Mouse (Mus musculus) forebrain, embryonic 13.5 days (tissue): ENCODE results near the gene Uvssa. TPM values are rescaled to one million over a fixed set of nuclear protein-coding genes. Genes with fewer than 3 reads are reported as not detected.

Experiments used
- ATAC-seq: fragments of 200-750 bp; cut with Nextera tagmentation; 2 replicates; pipeline ENCODE4 v1.8.0; 2017
- H3K27ac ChIP-seq: fragments of 300-500 bp; sonication (generic); 2 replicates; pipeline ENCODE4 v1.5.1; 2015; ENCODE audit warnings: inconsistent platforms, mild to moderate bottlenecking, moderate library complexity
- H3K27me3 ChIP-seq: fragments of 300-500 bp; sonication (generic); 2 replicates; pipeline ENCODE4 v1.6.1; 2015; ENCODE audit warnings: mild to moderate bottlenecking, inconsistent platforms
- H3K36me3 ChIP-seq: fragments of 300-500 bp; sonication (generic); 2 replicates; pipeline ENCODE4 v1.6.1; 2015; ENCODE audit warnings: mild to moderate bottlenecking, inconsistent platforms; ENCODE audit not compliant: poor library complexity, severe bottlenecking
- H3K4me1 ChIP-seq: fragments of 300-500 bp; sonication (generic); 2 replicates; pipeline ENCODE4 v1.6.1; 2015; ENCODE audit warnings: inconsistent platforms
- H3K4me2 ChIP-seq: fragments of 300-500 bp; sonication (generic); 2 replicates; pipeline ENCODE4 v1.6.1; 2015; ENCODE audit warnings: inconsistent platforms, mild to moderate bottlenecking, moderate library complexity
- H3K4me3 ChIP-seq: fragments of 300-500 bp; sonication (generic); 2 replicates; pipeline ENCODE4 v1.5.1; 2015; ENCODE audit warnings: mild to moderate bottlenecking, inconsistent platforms
- H3K9ac ChIP-seq: fragments of 300-500 bp; sonication (generic); 2 replicates; pipeline ENCODE4 v1.6.1; 2015; ENCODE audit warnings: mild to moderate bottlenecking, inconsistent platforms
- H3K9me3 ChIP-seq: fragments of 300-500 bp; sonication (generic); replicated peaks from 2 replicates; pipeline ENCODE4 v1.6.1; 2016; ENCODE audit warnings: inconsistent platforms
- WGBS: fragments of 180-500 bp; shearing (Covaris S2); methylation state at CpG from one replicate; pipeline ENCODE4 v1.1.7; 2015; 5-methylcytosine and 5-hydroxymethylcytosine counted together
- polyA plus RNA-seq: library from polyadenylated mRNA; unstranded; fragments of >200 nt; fragmentation: Nextera tagmentation; extraction: Ambion mirVana; gene quantifications from 2 replicates; pipeline ENCODE4 v1.2.1, GENCODE M21; 2015

The Uvssa gene
- polyA plus RNA-seq, 1 experiment from 2014 or later = 8.0 TPM

- H3K4me3 ChIP-seq = no peak overlapping the region
- WGBS = under 1% methylated on average over 39 of the region's 39 CpGs
- H3K4me1 ChIP-seq = peaks cover 30% of the 10 kb centered on the region
- H3K27me3 ChIP-seq = peaks cover 100% of the 10 kb centered on the region
- no peak overlapping the region for H3K27ac ChIP-seq
- no peak overlapping the region for H3K4me2 ChIP-seq
- ATAC-seq = no peak
- no peaks in the 10 kb centered on the region for H3K9me3 ChIP-seq
- no peaks in the 10 kb centered on the region for H3K36me3 ChIP-seq
- no peak overlapping the region for H3K9ac ChIP-seq
These were observed 53.9 kb downstream of the Uvssa start for GRCm38 (mm10) chr5:33432057-33432935.

- Histone ChIP-seq H3K4me2 (peak within 1 kb of the TSS; percentile 44), H3K27ac (no peak within 1 kb of the TSS), H3K27me3 (peaks cover 100% of the 10 kb centered on the region), H3K9ac (no peak within 1 kb of the TSS), H3K4me1 (peaks cover 30% of the 10 kb centered on the region), H3K9me3 (no peaks in the 10 kb centered on the region), H3K36me3 (no peaks in the 10 kb centered on the region), H3K4me3 (peak within 1 kb of the TSS; percentile 28)
- ATAC-seq = no peak
- 1% methylated on average over 56 of the region's 90 CpGs for WGBS
These were observed 55.1 kb downstream of the Uvssa start, which contains the start of gene Nkx1-1 for GRCm38 (mm10) chr5:33433201-33434138. Gene Nkx1-1, minus strand, starts transcription at chr5:33433976.

- H3K9me3 ChIP-seq = no peaks in the 10 kb centered on the region
- WGBS = under 1% methylated on average over 49 of the region's 60 CpGs
- H3K27ac ChIP-seq = no peak overlapping the region
- H3K27me3 ChIP-seq = peaks cover 100% of the 10 kb centered on the region
- no peaks in the 10 kb centered on the region for H3K36me3 ChIP-seq
- ATAC-seq = peak; percentile 44; the same call in 1 of the 2 replicates
- H3K4me3 ChIP-seq = peak overlapping the region; percentile 28
- peak overlapping the region; percentile 44 for H3K4me2 ChIP-seq
- H3K4me1 ChIP-seq = peaks cover 30% of the 10 kb centered on the region
- H3K9ac ChIP-seq = no peak overlapping the region
These were observed 55.9 kb downstream of the Uvssa start for GRCm38 (mm10) chr5:33434141-33434780.

- no peak for ATAC-seq
- WGBS = under 1% methylated on average over 26 of the region's 26 CpGs
- H3K27me3 ChIP-seq = peaks cover 100% of the 10 kb centered on the region
These were observed 56.8 kb downstream of the Uvssa start for GRCm38 (mm10) chr5:33435151-33435550.

GRCm38 (mm10) chr5:33435941-33436340 lies 57.6 kb downstream of the Uvssa start:
- Histone ChIP-seq H3K27ac (no peak overlapping the region), H3K27me3 (peaks cover 100% of the 10 kb centered on the region), H3K9ac (no peak overlapping the region), H3K4me3 (no peak overlapping the region), H3K36me3 (no peaks in the 10 kb centered on the region), H3K9me3 (no peaks in the 10 kb centered on the region), H3K4me1 (peaks cover 27% of the 10 kb centered on the region), H3K4me2 (no peak overlapping the region)
- WGBS = 0% methylated on average over 4 of the region's 4 CpGs
- ATAC-seq = no peak

More at GRCm38 (mm10) chr5:33435151-33435550, 56.8 kb downstream of the Uvssa start:
- Histone ChIP-seq H3K36me3 (no peaks in the 10 kb centered on the region), H3K4me1 (peaks cover 30% of the 10 kb centered on the region), H3K9ac (no peak overlapping the region), H3K27ac (no peak overlapping the region), H3K4me3 (no peak overlapping the region), H3K9me3 (no peaks in the 10 kb centered on the region), H3K4me2 (no peak overlapping the region)

- H3K9ac ChIP-seq = no peak overlapping the region
- H3K27me3 ChIP-seq = peaks cover 100% of the 10 kb centered on the region
- 3% methylated on average over 23 of the region's 23 CpGs for WGBS
- H3K4me2 ChIP-seq = no peak overlapping the region
- H3K4me1 ChIP-seq = peaks cover 22% of the 10 kb centered on the region
- H3K4me3 ChIP-seq = no peak overlapping the region
- ATAC-seq = no peak
- no peak overlapping the region for H3K27ac ChIP-seq
- no peaks in the 10 kb centered on the region for H3K9me3 ChIP-seq
- H3K36me3 ChIP-seq = no peaks in the 10 kb centered on the region
These were observed 59.9 kb downstream of the Uvssa start for GRCm38 (mm10) chr5:33438214-33438613.

GRCm38 (mm10) chr5:33442927-33443710 lies 64.8 kb downstream of the Uvssa start:
- WGBS = 4% methylated on average over 56 of the region's 56 CpGs
- peak overlapping the region; percentile 66 for H3K4me2 ChIP-seq
- peak overlapping the region; percentile 38 for H3K4me3 ChIP-seq
- peak; percentile 41 for ATAC-seq
- peaks cover 5% of the 10 kb centered on the region for H3K4me1 ChIP-seq
- H3K36me3 ChIP-seq = no peaks in the 10 kb centered on the region
- H3K27me3 ChIP-seq = peaks cover 88% of the 10 kb centered on the region
- peak overlapping the region; percentile 46; the same call in 1 of the 2 replicates for H3K9ac ChIP-seq
- H3K9me3 ChIP-seq = no peaks in the 10 kb centered on the region
- H3K27ac ChIP-seq = no peak overlapping the region

- H3K36me3 ChIP-seq = no peaks in the 10 kb centered on the region
- no peak for ATAC-seq
- no peak overlapping the region for H3K4me2 ChIP-seq
- no peak overlapping the region for H3K4me3 ChIP-seq
- WGBS = 44% methylated on average over 9 of the region's 9 CpGs
- no peaks in the 10 kb centered on the region for H3K9me3 ChIP-seq
- no peak overlapping the region for H3K9ac ChIP-seq
- no peak overlapping the region for H3K27ac ChIP-seq
- peaks cover 5% of the 10 kb centered on the region for H3K4me1 ChIP-seq
- peaks cover 82% of the 10 kb centered on the region for H3K27me3 ChIP-seq
These were observed 65.4 kb downstream of the Uvssa start for GRCm38 (mm10) chr5:33443794-33444193.

- 67% methylated on average over 8 of the region's 8 CpGs for WGBS
- Histone ChIP-seq H3K4me3 (no peak overlapping the region), H3K4me1 (peaks cover 14% of the 10 kb centered on the region), H3K36me3 (no peaks in the 10 kb centered on the region), H3K27me3 (peaks cover 64% of the 10 kb centered on the region), H3K27ac (no peak overlapping the region), H3K9ac (no peak overlapping the region), H3K9me3 (no peaks in the 10 kb centered on the region), H3K4me2 (no peak overlapping the region)
- no peak for ATAC-seq
These were observed 77.4 kb downstream of the Uvssa start for GRCm38 (mm10) chr5:33455737-33456136.

GRCm38 (mm10) chr5:33458132-33458622 lies 79.8 kb downstream of the Uvssa start:
- 36% methylated on average over 3 of the region's 3 CpGs for WGBS
- H3K27ac ChIP-seq = no peak overlapping the region

GRCm38 (mm10) chr5:33459111-33459510 lies 80.8 kb downstream of the Uvssa start:
- H3K9ac ChIP-seq = no peak overlapping the region
- no peaks in the 10 kb centered on the region for H3K9me3 ChIP-seq
- peaks cover 14% of the 10 kb centered on the region for H3K4me1 ChIP-seq
- no peak overlapping the region for H3K4me2 ChIP-seq
- 71% methylated on average over 2 of the region's 2 CpGs for WGBS
- no peaks in the 10 kb centered on the region for H3K36me3 ChIP-seq
- H3K4me3 ChIP-seq = no peak overlapping the region
- peaks cover 88% of the 10 kb centered on the region for H3K27me3 ChIP-seq
- no peak overlapping the region for H3K27ac ChIP-seq
- no peak for ATAC-seq

More at GRCm38 (mm10) chr5:33458132-33458622, 79.8 kb downstream of the Uvssa start:
- no peaks in the 10 kb centered on the region for H3K9me3 ChIP-seq
- ATAC-seq = peak; percentile 45; the same call in 1 of the 2 replicates
- no peaks in the 10 kb centered on the region for H3K36me3 ChIP-seq
- peaks cover 14% of the 10 kb centered on the region for H3K4me1 ChIP-seq
- no peak overlapping the region for H3K4me2 ChIP-seq
- no peak overlapping the region for H3K4me3 ChIP-seq
- peaks cover 85% of the 10 kb centered on the region for H3K27me3 ChIP-seq
- H3K9ac ChIP-seq = no peak overlapping the region
